Mouse (Mus musculus) A20 (cell line): ENCODE measurements at regions not wholly inside any gene's neighbourhood (a gene's known extent, or its start where the extent isn't known, plus 50 kb on each side); places are given as distances from the start of the nearest gene placed in this dataset.

Experiments
- DNase-seq: peaks from one replicate; pipeline ENCODE4 v3.0.0-alpha.2; 2011; ENCODE audit warnings: low read depth, low spot score

GRCm38 (mm10) chr14:110685247-110685646 is 69.7 kb downstream of the Slitrk6 start:
- no peak for DNase-seq

GRCm38 (mm10) chr14:110679741-110680140 is 75.2 kb downstream of the Slitrk6 start:
- no peak for DNase-seq

GRCm38 (mm10) chr14:110665712-110666111 is 89.2 kb downstream of the Slitrk6 start:
- DNase-seq, result no peak

DNA sequence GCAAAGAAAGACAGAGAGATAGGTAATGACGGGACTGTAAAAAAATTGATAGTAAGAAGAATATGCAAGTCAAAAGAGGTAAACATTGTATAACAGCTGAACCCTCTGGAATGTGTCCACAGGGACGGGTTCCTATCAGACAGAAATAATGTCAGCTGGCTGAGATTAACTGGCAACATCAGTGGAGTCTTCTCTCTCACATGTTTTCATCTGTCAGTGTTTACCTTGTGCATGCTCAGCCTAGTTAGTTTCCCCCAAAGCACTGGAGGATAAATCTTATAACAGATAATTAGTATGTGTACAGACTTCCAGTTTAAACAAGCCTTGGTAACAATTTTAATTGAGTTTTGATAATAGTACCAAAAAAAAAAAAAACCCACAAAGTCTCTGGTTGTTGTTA is 91.7 kb downstream of the Slitrk6 start:
- no peak for DNase-seq

- DNase-seq, result no peak
Observed at GRCm38 (mm10) chr14:110634147-110634546, 120.8 kb downstream of the Slitrk6 start.

GRCm38 (mm10) chr14:110623716-110624115 is 131.2 kb downstream of the Slitrk6 start:
- DNase-seq, result no peak

- DNase-seq, result peak; percentile 36
Observed at GRCm38 (mm10) chr14:110618496-110618920, 136.4 kb downstream of the Slitrk6 start.

DNA sequence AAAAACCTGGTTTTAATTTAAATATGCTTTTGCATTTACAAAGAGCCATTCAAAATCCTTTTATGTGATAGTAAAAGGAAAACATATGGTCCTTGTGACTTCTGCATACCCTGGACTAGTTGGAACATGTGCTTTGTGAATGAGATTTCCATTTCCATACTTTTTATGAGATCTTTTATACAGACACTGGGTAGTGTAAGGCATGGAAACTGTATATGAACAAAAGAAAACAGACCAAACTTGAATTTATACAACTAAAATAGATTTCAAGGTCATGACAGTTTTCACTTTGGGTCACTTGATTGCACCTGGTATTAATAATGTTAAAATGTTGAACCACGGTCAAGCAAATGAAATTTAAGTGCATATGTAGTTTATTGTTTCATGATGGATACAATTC is 138.5 kb downstream of the Slitrk6 start:
- DNase-seq, result no peak

DNA sequence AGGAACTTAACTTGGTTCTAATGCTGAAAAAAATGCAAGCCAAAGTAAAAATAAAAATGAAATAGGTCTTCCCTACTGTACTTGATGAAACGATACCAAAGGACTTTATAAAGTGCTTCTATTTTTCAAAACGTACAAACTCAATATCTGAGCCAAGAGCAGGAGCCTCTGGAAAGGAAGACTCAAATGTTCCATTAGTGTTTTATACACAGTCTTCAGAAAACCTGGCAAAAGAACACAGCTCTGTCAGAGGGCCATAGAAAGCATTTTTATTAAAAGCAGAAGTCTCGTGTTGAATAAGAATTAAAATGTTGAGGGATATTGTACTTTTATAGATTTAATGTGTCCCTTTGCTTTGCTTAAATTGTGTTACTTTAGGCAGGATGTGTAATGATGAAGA is 174.6 kb downstream of the Slitrk6 start:
- DNase-seq, result no peak

DNA sequence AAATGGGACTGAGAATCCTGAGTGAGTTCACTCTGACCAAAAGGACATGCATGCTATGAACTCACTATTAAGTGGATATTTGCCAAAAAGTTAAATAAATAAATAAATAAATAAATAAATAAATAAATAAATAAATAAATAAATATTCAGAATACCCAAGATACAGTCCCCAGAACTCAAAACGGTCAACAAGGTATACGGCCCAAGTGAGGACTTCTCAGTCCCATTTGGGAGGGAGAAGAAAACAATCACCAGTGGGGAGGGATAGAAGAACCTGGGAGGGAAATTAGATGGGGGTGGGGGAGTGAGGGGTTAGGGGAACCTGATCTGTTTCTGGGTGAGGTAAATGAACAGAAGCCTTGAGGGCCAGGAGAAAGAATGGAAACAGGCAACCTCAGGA is 184.2 kb downstream of the Slitrk6 start:
- DNase-seq, result no peak

DNA sequence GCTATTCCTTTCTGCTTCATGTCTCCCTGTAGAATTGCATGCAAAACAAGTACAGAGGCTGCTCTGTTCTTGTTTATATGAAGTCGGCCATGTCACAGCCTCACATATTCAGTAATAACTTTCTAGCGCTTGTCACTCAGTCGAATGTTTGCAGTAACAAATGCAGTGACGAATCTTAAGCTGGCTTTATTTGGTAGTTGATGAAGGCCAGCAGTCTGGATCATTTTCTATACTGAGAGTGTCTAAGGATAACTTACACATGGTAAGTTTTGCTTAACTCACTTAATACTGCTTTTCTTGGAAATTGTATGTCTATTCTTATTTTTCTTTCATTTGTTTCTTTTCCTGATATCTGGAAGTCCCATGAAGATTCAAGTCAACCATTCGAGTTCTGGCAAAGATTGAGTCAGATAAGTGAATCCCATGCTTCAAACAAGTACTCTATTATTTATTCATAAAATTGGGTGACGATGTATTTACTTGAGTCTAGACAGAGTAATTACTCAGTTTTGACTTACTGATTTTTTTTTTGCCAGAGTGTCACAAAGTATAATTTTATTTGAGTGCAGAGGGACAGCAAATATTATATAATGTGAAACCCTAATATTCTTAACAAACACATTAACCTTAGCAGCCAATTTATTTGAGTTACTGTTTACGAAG is 189.0 kb downstream of the Slitrk6 start:
- no peak for DNase-seq

- DNase-seq, result no peak
Observed at GRCm38 (mm10) chr14:110564621-110565020, 190.3 kb downstream of the Slitrk6 start.

DNA sequence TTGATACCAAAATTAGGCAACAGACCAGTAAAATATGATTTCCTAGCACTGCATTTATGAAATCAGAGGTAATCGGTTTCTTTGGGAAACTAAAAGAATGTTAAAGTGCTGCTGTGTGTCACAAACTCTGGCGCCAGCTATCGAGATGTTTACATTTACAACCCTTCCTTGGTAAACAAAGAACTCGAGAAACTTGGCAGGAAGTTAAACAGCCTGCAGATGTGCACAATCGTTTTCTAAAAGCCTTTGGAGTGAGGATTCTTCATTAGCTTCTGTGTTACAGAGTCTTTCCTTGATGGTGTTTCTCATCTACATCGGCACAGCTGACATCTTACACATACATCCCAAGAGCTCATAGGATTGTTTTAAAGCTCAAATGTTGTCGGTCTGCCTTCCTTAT is 209.7 kb downstream of the Slitrk6 start:
- no peak for DNase-seq

DNA sequence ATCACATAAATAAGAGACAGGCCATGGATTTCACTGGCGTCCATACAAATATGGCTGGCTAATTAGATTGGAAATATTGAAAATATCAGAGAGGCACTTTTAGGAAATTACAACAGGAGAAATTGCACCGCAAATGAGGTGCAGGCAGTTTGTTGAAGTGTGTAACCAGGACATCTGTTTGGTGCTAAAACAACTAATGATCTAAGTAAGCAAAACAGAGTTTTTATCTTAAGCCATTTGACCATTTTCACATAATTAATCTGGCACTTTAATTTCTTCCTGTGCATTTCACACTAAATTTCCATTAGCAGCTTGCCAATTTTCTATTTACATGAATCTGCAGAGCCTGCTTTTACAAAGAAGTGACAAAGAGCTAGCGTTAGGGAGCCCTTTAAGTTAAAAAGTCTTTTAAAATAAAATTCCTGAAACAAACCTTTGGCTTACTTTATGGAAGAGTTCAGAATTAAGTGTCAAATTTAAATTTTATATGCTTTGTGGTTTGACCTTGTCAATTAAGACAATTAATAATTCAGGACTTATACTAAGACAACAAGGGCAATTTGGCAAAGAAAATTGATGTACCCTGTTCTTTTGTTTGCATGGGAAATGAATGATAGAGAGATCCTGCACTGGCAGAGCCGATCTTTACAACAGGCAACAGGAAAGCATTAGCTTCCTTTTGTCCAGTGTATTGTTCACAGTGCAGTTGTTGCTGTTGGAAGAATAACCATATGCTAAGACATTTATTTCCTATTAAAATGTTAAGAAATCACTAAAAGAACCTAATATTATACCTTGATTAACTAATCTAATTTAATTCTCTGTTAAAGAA is 211.4 kb downstream of the Slitrk6 start:
- no peak for DNase-seq

DNA sequence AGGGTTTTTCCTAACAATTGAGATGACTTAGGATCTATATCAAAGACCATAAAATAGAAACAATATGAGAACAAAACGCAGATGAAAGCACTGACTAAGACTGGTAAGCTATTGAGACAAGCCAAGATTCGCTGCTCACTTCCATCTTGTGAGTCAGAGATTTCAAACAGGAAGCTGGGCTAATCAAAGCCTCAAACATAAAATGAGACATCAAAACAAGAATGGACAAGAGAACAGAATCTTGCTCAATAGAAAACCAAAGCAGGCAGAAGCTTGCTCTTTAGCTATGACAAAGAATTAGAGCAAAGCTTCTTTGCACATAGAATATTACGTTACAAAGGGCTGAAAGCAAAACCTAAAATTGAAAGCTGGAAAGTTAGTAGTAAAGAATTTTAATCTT is 227.6 kb downstream of the Slitrk6 start:
- DNase-seq, result no peak

DNA sequence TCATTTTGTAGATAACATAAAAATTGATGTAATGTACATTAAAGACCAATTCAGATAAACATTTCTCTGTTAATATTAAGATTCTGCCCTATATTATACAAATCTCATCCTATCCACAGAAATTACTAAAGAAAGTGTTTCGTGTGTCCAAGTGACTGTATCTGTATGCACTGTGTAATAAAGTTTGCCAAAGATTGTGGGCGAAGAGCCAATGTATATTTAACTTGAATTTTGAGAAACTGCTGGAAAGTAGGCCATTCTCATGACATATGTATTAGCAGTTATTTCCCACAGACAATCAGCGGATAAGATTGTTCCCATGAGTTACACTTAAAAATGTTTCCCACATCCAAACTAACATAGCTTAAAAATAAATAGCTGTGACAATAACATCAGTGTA is 269.9 kb downstream of the Slitrk6 start:
- DNase-seq, result no peak

GRCm38 (mm10) chr14:110472743-110473142 is 282.2 kb downstream of the Slitrk6 start:
- DNase-seq, result no peak

- DNase-seq, result no peak
Observed at GRCm38 (mm10) chr14:110472176-110472575, 282.8 kb downstream of the Slitrk6 start.

DNA sequence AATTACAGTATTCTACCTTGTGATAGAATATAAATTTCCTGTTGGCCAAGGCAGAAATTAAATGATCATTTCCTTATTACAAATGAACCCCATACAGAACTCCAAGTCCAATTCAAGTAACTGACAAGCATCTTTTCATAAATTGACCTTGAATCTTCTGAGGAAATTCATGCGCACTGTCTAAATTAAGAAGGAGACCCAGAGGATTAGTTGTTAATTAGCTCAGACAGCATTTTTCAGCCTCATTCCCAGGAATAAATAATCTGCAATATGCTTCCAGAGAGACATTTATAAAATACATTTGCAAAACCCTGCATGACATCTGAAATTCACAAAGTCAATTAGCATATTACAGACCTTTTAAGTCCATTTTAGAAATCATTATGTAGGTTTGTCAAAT is 284.2 kb downstream of the Slitrk6 start:
- no peak for DNase-seq

- DNase-seq, result no peak
Observed at GRCm38 (mm10) chr14:110468457-110469311, 286.3 kb downstream of the Slitrk6 start.
